Mouse (Mus musculus) neural tube, embryonic 10.5 days (tissue): ENCODE results near the gene Gm10945.

Experiments used
- DNase-seq: peaks from one replicate; pipeline ENCODE4 v3.0.0-alpha.2; 2017; ENCODE audit warnings: low spot score; ENCODE audit errors: extremely low spot score

Gene Gm10945

GRCm38 (mm10) chr10:6761287-6761811, at the start of gene Gm10945:
Gm10945 (minus strand) TSS chr10:6761761.
- no peak for DNase-seq

DNA sequence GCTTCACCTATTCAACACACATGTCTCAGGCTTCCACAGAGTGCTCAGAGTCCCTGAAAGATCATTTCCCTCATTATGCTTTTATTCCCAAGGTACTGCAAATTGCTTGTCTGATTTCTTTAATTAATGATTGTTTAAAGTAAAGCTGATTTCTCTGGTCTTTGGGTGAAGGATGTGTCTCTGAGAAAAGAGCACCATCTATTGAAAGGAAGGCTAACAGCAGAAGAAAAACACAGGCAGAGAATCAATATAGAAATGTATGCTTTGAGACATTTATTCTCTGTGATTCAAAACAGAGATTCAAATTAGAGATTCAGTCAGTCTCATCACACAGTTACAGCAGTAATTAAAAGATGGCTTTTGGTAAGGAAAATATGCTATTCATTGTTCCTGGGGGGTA, 28.7 kb upstream of the Gm10945 start:
- no peak for DNase-seq

DNA sequence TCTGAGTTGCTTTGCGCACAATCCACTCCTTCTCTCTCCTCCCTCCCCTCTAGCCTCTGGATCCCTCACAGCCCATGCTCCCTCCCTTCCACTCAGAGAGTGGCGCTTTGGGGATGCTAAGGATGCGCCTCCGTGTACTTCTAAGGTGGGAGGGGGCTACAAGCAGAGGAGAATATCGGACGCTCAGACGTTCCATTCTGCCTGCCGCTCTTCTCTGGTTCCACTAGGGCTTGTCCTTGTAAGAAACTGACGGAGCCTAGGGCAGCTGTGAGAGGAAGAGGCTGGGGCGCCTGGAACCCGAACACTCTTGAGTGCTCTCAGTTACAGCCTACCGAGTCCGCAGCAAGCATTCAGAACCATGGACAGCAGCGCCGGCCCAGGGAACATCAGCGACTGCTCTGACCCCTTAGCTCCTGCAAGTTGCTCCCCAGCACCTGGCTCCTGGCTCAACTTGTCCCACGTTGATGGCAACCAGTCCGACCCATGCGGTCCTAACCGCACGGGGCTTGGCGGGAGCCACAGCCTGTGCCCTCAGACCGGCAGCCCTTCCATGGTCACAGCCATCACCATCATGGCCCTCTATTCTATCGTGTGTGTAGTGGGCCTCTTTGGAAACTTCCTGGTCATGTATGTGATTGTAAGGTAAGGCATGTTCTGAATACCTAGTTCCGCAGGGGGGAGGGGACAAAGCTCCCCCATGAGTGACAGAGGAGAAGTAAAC, 27.1 kb upstream of the Gm10945 start:
- peak; percentile 66 for DNase-seq

DNA sequence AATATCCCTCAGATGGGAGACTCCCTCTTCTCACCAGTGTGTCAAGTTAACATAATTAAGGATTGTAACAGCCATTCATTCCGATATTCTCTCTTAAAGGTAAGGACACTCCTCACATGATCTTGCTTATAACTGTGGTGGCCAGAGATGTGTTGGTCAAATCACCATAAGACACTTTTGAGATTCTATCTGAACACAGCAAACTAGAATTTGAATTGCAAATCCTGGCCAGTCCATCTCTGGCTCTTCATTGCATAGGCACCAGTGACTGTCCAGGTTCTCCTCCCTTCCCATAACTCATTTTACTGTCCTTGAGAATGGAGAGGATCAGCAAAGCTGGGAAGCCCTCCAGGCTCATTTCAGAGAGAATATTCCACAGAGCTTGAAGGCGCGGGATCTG, 3.4 kb downstream of the Gm10945 start, which contains the start of gene Oprm1:
Gene Oprm1 (plus strand): TSS at position 301 of the 400 bp plus-strand sequence.
- DNase-seq = no peak

DNA sequence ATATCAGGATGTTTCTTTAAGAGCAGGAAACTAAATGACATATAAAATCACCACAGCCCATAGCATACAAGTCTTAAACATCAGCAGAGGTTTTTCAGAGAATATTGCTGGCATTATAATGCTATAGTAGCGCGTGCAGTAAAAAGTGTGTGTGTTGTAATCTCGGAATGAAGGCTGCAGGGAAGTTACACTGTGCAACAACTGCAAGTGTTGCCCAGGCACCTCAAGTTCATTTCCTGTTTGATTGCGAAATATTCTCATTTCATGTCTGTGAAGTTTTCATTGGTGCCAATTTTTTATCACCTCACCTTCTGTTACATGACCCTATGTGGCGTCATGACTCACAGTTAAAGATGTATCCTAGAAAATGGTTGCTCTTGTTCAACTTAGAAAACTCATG, 8.2 kb downstream of the Gm10945 start:
- DNase-seq = no peak

GRCm38 (mm10) chr10:6728469-6728868, 33.1 kb downstream of the Gm10945 start:
- DNase-seq = no peak

DNA sequence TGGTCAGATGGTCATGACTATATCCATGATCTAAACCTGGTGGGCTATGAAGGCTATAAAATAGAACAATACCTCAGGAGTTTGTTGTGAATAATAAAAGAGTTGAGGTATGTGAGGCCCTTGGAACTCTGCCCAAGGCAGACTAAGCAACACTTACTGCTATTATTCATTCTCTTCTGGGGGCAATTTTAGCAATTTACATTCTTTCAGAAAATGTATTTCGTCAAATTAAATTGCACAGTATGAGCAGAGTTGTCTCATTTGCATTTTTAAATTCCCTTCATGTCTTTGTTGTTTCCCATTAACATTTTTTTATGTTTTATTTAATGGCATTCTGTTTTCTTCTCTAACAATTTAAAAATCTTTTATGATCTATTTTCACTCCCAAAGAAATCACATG, 37.8 kb downstream of the Gm10945 start:
- DNase-seq = no peak

- no peak for DNase-seq
Observed at GRCm38 (mm10) chr10:6717181-6717948, 44.2 kb downstream of the Gm10945 start.

GRCm38 (mm10) chr10:6705226-6705885, 56.2 kb downstream of the Gm10945 start:
- DNase-seq = no peak

DNA sequence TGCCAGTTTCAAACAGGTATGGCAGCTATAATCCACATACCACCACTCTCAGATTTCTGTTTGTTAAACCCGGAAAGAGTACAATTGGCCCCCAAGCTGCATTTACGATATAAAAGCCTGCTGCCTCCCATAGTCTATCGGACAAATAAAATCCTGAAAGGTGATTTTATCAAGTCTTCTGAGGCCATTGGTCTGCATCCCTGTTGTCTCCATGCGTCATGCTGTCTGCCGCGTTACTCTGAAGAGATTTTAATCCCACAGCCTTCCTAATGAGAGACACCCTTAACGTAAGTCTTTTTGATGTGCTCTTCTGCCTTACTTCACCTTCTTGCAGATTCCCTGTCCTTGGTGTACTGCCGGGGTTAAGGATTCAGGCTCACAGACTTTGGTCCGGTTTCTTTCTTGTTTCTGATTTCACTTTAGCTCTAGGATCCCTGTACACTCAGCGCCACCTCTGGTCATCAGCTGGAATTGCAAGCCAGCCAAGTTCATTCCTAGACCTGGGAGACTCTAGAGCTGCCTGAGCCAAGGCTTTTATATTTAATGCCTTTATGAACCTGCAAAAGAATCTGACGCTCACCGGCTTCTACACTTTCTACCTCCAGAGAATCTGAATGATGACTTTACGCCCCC, 67.2 kb downstream of the Gm10945 start:
- peak; percentile 44 for DNase-seq
